27 mouse cellular contexts compared by ENCODE assay signal in the genomic region with DNA sequence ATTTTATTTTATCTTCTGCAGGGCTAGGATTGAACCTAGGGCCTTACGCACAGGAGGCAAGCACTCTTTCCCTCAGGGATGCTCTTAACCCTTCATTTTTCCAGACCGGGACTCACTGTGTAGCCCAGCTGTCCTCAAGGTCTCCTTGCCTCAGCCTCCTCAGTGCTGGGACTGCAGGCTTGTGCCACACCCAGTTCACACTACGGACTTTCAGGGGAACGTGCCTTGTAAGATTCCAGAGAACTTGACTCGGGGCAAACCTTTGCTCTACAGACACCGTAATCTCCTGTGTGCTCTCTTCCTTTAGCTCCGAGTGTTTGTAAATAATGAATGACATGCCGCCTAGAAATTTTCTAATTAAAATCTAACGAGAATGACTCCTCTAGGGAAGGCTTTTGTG.
DNase-seq lines count a peak whose midpoint lies in the region; ATAC-seq and TF ChIP-seq lines count a peak whose summit lies in the region.
"Had no signal": no experiment of that assay in that cellular context is flagged by ENCODE, and none has a peak within 500 bp of the region (broad histone marks: within the 10 kb centered on the region; RNA-seq: fewer than 3 reads in every experiment).

No protein-coding gene starts in this region.

- no peaks in the 10 kb centered on the region for H3K27me3 ChIP-seq in ES-Bruce4 (ENCODE audit: control insufficient read depth, insufficient read depth, low read length, poor library complexity, severe bottlenecking)
- no peaks in the 10 kb centered on the region for H3K27me3 ChIP-seq in intestine, embryonic 16.5 days (replicated peaks; ENCODE audit: control insufficient read depth, insufficient read depth, low read length)
- H3K27me3 ChIP-seq in stomach, postnatal 0 days (ENCODE audit: control insufficient read depth, insufficient read depth, low read length), result no peaks in the 10 kb centered on the region
- H3K27me3 ChIP-seq in midbrain, embryonic 13.5 days, result no peaks in the 10 kb centered on the region
- H3K27me3 ChIP-seq: embryonic facial prominence, embryonic 13.5 days; forebrain, embryonic 12.5 days; forebrain, embryonic 15.5 days had no signal

- WGBS in intestine, embryonic 16.5 days, result 52% methylated on average over 9 of the region's 9 CpGs
- WGBS in stomach, postnatal 0 days, result 61% methylated on average over 9 of the region's 9 CpGs
- 75% methylated on average over 9 of the region's 9 CpGs for WGBS in midbrain, embryonic 13.5 days

- H3K36me3 ChIP-seq in ES-Bruce4 (ENCODE audit: control insufficient read depth, insufficient read depth, low read length, poor library complexity, severe bottlenecking), result no peaks in the 10 kb centered on the region
- H3K36me3 ChIP-seq in intestine, embryonic 16.5 days (ENCODE audit: control insufficient read depth, insufficient read depth, low read length), result no peaks in the 10 kb centered on the region
- no peaks in the 10 kb centered on the region for H3K36me3 ChIP-seq in stomach, postnatal 0 days (ENCODE audit: control insufficient read depth, insufficient read depth, low read length)
- no peaks in the 10 kb centered on the region for H3K36me3 ChIP-seq in midbrain, embryonic 13.5 days
- H3K36me3 ChIP-seq: embryonic facial prominence, embryonic 10.5 days; embryonic facial prominence, embryonic 13.5 days; forebrain, embryonic 12.5 days; forebrain, embryonic 15.5 days; hindbrain, embryonic 13.5 days had no signal

- peak; percentile 79 for DNase-seq in R1 (ENCODE audit: low read depth, low spot score)
- DNase-seq in stomach, postnatal 0 days (ENCODE audit: low spot score), result peak; percentile 42
- no peak for DNase-seq in adrenal gland, postnatal 25 days
- DNase-seq in thymus, adult 18-20 months, result no peak
- no peak for DNase-seq in gastrocnemius, postnatal 4 days (ENCODE audit: low spot score in 2 of 2)
- DNase-seq: adrenal gland, postnatal 10 days; cerebellum, adult 11 months; cerebellum, adult 2 months; cerebellum, adult 9-11 months; cerebellum, postnatal 25 days; embryo, embryonic 11 days; gastrocnemius, postnatal 25 days; heart, adult 11 months; heart, postnatal 36 days; kidney, adult 11 months had no signal

- no peak for TF ChIP-seq POLR2A in ES-Bruce4 (IDR thresholded peaks at IDR 0.05; ENCODE audit: insufficient read depth, low read length)

- peak; percentile 80 for TF ChIP-seq EP300 in ES-Bruce4 (IDR thresholded peaks at IDR 0.05; ENCODE audit: insufficient read depth, low read depth, low read length)
- no peak for TF ChIP-seq EP300 in stomach, postnatal 0 days (optimal IDR thresholded peaks at IDR 0.05)

- no peak overlapping the region for H3K27ac ChIP-seq in ES-Bruce4 (ENCODE audit: insufficient read depth, low read length)
- no peak overlapping the region for H3K27ac ChIP-seq in intestine, embryonic 16.5 days (ENCODE audit: low read length)
- H3K27ac ChIP-seq in stomach, postnatal 0 days (replicated peaks), result no peak overlapping the region
- no peak overlapping the region for H3K27ac ChIP-seq in midbrain, embryonic 13.5 days
- H3K27ac ChIP-seq: embryonic facial prominence, embryonic 10.5 days; embryonic facial prominence, embryonic 13.5 days; forebrain, embryonic 12.5 days; forebrain, embryonic 15.5 days; hindbrain, embryonic 13.5 days had no signal

- peaks cover 4% of the 10 kb centered on the region for H3K4me1 ChIP-seq in ES-Bruce4 (ENCODE audit: control insufficient read depth, insufficient read depth, low read length)
- no peaks in the 10 kb centered on the region for H3K4me1 ChIP-seq in intestine, embryonic 16.5 days (ENCODE audit: control insufficient read depth, insufficient read depth, low read length)
- no peaks in the 10 kb centered on the region for H3K4me1 ChIP-seq in stomach, postnatal 0 days (replicated peaks; ENCODE audit: control insufficient read depth, insufficient read depth)
- no peaks in the 10 kb centered on the region for H3K4me1 ChIP-seq in midbrain, embryonic 13.5 days (replicated peaks)
- H3K4me1 ChIP-seq: embryonic facial prominence, embryonic 10.5 days; embryonic facial prominence, embryonic 13.5 days; forebrain, embryonic 12.5 days; forebrain, embryonic 15.5 days; hindbrain, embryonic 13.5 days had no signal

- no peak overlapping the region; the same call in 1 of the 2 replicates for H3K4me2 ChIP-seq in intestine, embryonic 16.5 days (ENCODE audit: low read depth, low read length)
- H3K4me2 ChIP-seq in stomach, postnatal 0 days (replicated peaks; ENCODE audit: low read depth), result no peak overlapping the region
- no peak overlapping the region for H3K4me2 ChIP-seq in midbrain, embryonic 13.5 days (replicated peaks)
- H3K4me2 ChIP-seq: embryonic facial prominence, embryonic 13.5 days; forebrain, embryonic 12.5 days; forebrain, embryonic 15.5 days; heart, embryonic 11.5 days; hindbrain, embryonic 13.5 days had no signal

- no peak overlapping the region for H3K9ac ChIP-seq in ES-Bruce4 (ENCODE audit: low read depth, poor library complexity, severe bottlenecking)
- H3K9ac ChIP-seq in intestine, embryonic 16.5 days (ENCODE audit: low read depth, low read length), result no peak overlapping the region
- no peak overlapping the region for H3K9ac ChIP-seq in stomach, postnatal 0 days (ENCODE audit: low read length)
- H3K9ac ChIP-seq in midbrain, embryonic 13.5 days (replicated peaks), result no peak overlapping the region
- H3K9ac ChIP-seq: embryonic facial prominence, embryonic 13.5 days; forebrain, embryonic 12.5 days; forebrain, embryonic 15.5 days; hindbrain, embryonic 13.5 days had no signal

- H3K4me3 ChIP-seq in ES-Bruce4 (ENCODE audit: low read depth, low read length), result no peak overlapping the region
- no peak overlapping the region for H3K4me3 ChIP-seq in intestine, embryonic 16.5 days (ENCODE audit: low read length)
- no peak overlapping the region for H3K4me3 ChIP-seq in stomach, postnatal 0 days (ENCODE audit: low read depth, low read length)
- H3K4me3 ChIP-seq in midbrain, embryonic 13.5 days (replicated peaks), result no peak overlapping the region
- H3K4me3 ChIP-seq: embryonic facial prominence, embryonic 10.5 days; embryonic facial prominence, embryonic 13.5 days; erythroblast, embryonic 14.5 days; forebrain, embryonic 12.5 days; forebrain, embryonic 15.5 days; hindbrain, embryonic 13.5 days had no signal

- ATAC-seq in intestine, embryonic 16.5 days, result peak; percentile 82
- no peak for ATAC-seq in stomach, postnatal 0 days (ENCODE audit: low FRiP score, low TSS enrichment)
- ATAC-seq in midbrain, embryonic 13.5 days, result no peak
- ATAC-seq: CD4-positive, CD25-positive, alpha-beta regulatory T cell, adult 4 months; forebrain, embryonic 15.5 days; hindbrain, embryonic 16.5 days had no signal

- no peaks in the 10 kb centered on the region for H3K9me3 ChIP-seq in ES-Bruce4 (replicated peaks; ENCODE audit: control insufficient read depth, insufficient read depth, low read length, poor library complexity, severe bottlenecking)
- no peaks in the 10 kb centered on the region for H3K9me3 ChIP-seq in intestine, embryonic 16.5 days (ENCODE audit: control insufficient read depth, low read length)
- H3K9me3 ChIP-seq in stomach, postnatal 0 days (ENCODE audit: control insufficient read depth, low read length), result no peaks in the 10 kb centered on the region
- H3K9me3 ChIP-seq in midbrain, embryonic 13.5 days, result no peaks in the 10 kb centered on the region
- H3K9me3 ChIP-seq: embryonic facial prominence, embryonic 10.5 days; embryonic facial prominence, embryonic 13.5 days; forebrain, embryonic 12.5 days; forebrain, embryonic 15.5 days; hindbrain, embryonic 13.5 days had no signal

- TF ChIP-seq CTCF in ES-Bruce4 (IDR thresholded peaks at IDR 0.05; ENCODE audit: low read depth, low read length), result no peak
- TF ChIP-seq CTCF in stomach, postnatal 0 days (IDR thresholded peaks at IDR 0.05; ENCODE audit: low read depth), result no peak

Comparison
In these comparisons a context has a peak if more than half of its experiments do, and no peak if none do; other contexts are left out.
1. DNase-seq: peak in R1 (single experiment) and stomach, postnatal 0 days (single experiment); none in adrenal gland, postnatal 25 days (single experiment), thymus, adult 18-20 months (0 of 2) and gastrocnemius, postnatal 4 days (0 of 2).